Mouse (Mus musculus) cortical plate, adult 2 months (tissue): ENCODE measurements around the gene Kcnip4.

Source experiments
- CTCF ChIP-seq: fragments of 200-500 bp; IDR thresholded peaks from 2 replicates; pipeline ENCODE4 v1.5.1; 2011; ENCODE audit warnings: mild to moderate bottlenecking, control low read depth, low read length; ENCODE audit not compliant: insufficient read depth; ENCODE audit errors: extremely low read depth
- POLR2A ChIP-seq: fragments of 200-500 bp; IDR thresholded peaks from 2 replicates; pipeline ENCODE4 v1.6.1; 2011; ENCODE audit warnings: mild to moderate bottlenecking, low read length, control low read depth; ENCODE audit not compliant: insufficient read depth; ENCODE audit errors: extremely low read depth

DNA sequence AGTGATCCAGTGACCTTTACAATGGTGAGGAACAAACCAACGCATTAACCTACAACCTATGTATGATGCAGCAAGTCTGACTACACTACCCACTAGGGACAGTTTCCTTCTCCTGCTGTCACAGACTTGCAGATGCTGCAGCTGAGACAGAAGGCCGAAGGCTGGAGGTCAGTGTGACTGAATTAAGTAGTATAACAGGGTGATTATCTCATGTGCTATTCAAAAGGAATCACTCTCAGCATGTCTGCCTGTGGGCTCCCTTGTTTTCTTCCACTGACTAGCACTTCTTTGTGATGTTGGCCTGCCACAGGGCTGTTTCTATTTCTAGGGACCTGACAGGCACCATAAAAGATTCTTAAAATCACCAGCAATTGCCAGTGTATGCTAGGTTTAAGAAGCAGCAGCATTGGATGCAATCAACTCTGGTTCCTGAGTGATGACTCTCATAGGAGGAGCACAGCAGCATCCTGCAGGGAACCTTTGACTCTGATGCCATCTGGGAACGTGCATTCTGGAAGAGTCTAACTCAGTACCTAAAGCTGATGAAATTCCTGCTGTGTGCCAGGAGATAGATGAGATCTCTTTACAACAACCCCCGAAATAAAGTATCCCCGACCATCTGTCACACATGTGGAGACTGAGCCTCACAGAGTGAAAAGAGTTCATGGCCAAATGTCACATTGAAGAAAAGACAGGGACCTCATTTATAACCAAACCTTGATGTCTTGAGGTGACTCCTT lies 1035.0 kb downstream of the Kcnip4 start:
- no peak for TF ChIP-seq POLR2A
- TF ChIP-seq CTCF: no peak
